Mouse (Mus musculus): ENCODE data around the gene Olfr224. TPM values are rescaled to one million over a fixed set of nuclear protein-coding genes. Genes with fewer than 3 reads are reported as not detected.
A peak's percentile ranks its signal among the peaks of the same experiment; 100 is the strongest.

The Olfr224 gene
- not detected in 2 replicates for polyA plus RNA-seq (2015; fragmentation: Nextera tagmentation; extraction: Ambion mirVana)

DNA sequence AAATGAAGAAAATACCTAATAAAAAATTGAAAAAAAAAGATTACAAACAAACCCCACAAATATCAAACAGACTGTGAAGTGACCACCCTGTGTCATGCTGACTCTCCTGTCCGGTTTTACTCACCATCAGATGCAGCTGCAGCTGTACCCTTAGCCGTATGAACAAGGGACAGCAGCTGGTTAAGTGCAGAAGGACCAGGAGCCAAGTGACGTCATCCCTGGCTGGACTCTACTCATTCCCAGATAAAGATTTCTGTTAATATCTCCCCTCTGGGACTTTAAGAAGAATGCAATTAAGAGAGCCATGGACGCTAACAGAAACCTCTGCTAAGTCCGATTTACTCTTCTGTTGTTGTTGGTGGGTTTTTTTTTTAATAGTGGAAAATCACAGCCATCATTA lies at the start of gene Olfr224:
Gene Olfr224, minus strand, starts transcription at position 149 of the 400 bp plus-strand sequence.
- H3K9ac ChIP-seq (ENCODE audit: low read length), result no peak within 1 kb of the TSS
- H3K36me3 ChIP-seq (ENCODE audit: control insufficient read depth, insufficient read depth, low read length), result no peaks in the 10 kb centered on the region
- no peaks in the 10 kb centered on the region for H3K4me1 ChIP-seq (ENCODE audit: control insufficient read depth, insufficient read depth, low read length)
- no peak within 1 kb of the TSS for H3K4me3 ChIP-seq (replicated peaks; ENCODE audit: low read length)
- no peaks in the 10 kb centered on the region for H3K9me3 ChIP-seq (replicated peaks; ENCODE audit: control insufficient read depth, low read length)
- no peak for ATAC-seq (ENCODE audit: insufficient read depth, low FRiP score)
- H3K4me2 ChIP-seq (ENCODE audit: low read depth, low read length), result no peak within 1 kb of the TSS
- H3K27ac ChIP-seq (ENCODE audit: low read length), result no peak within 1 kb of the TSS
- whole genome bisulfite sequencing, result 63% methylated on average over 5 of the region's 5 CpGs
- H3K27me3 ChIP-seq (ENCODE audit: control insufficient read depth, insufficient read depth, low read length), result no peaks in the 10 kb centered on the region

DNA sequence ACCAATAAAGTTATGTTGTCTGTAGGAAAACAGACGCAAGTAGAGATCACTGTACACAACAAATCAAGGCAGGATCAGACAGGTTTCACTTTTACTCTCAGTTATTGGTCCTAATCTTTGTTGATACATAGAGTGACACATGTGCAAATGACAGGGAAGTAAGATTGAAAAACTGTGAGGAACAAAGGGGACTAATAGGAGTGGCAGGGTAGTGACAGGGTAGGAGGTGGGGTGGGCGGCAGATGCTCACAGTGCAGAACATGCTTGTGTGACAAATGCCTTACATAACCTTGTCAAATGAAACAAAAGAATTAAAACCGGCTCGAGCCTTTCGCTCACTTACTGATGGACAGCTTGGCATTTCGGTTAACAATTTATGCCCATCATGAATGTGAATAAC lies 48.4 kb upstream of the Olfr224 start:
- H3K4me2 ChIP-seq (ENCODE audit: low read depth, low read length), result 0 out of 2 replicates have a peak overlapping the region, but pooled peaks have one; percentile 17
- ATAC-seq (ENCODE audit: insufficient read depth, low FRiP score), result peak; percentile 71; the same call in 1 of the 2 replicates
- peaks cover 11% of the 10 kb centered on the region; the same call in 1 of the 2 replicates for H3K4me1 ChIP-seq (ENCODE audit: control insufficient read depth, insufficient read depth, low read length)
- H3K36me3 ChIP-seq (ENCODE audit: control insufficient read depth, insufficient read depth, low read length), result no peaks in the 10 kb centered on the region
- H3K27me3 ChIP-seq (ENCODE audit: control insufficient read depth, insufficient read depth, low read length), result no peaks in the 10 kb centered on the region
- no peak overlapping the region for H3K9ac ChIP-seq (ENCODE audit: low read length)
- no peaks in the 10 kb centered on the region for H3K9me3 ChIP-seq (replicated peaks; ENCODE audit: control insufficient read depth, low read length)
- no peak overlapping the region for H3K4me3 ChIP-seq (replicated peaks; ENCODE audit: low read length)
- H3K27ac ChIP-seq (ENCODE audit: low read length), result peak overlapping the region; percentile 61
- 66% methylated on average over 6 of the region's 6 CpGs for WGBS

DNA sequence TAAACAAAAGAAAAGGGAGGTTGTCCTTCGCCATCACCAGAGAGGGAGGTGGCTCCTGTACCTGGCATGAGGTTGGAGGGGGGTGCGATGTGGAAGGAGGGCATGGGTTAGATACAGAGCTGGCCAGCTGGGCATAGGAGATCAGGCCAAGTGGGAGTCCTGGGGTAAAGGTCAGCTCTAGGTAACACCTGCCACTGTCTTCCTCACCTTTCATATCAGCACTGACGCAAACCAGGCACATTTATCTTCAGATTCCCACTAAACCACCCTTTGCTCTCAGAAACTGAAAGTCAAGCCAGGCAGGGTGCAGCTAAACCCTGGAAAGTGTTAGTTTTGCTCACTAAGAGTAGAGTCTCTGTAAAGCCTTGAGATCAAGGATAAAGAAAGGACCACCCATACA lies 48.0 kb upstream of the Olfr224 start:
- WGBS, result 38% methylated on average over 3 of the region's 3 CpGs
- Histone ChIP-seq H3K36me3 (ENCODE audit: control insufficient read depth, insufficient read depth, low read length) (no peaks in the 10 kb centered on the region), H3K27me3 (ENCODE audit: control insufficient read depth, insufficient read depth, low read length) (no peaks in the 10 kb centered on the region), H3K27ac (ENCODE audit: low read length) (peak overlapping the region; percentile 61), H3K4me1 (ENCODE audit: control insufficient read depth, insufficient read depth, low read length) (peaks cover 11% of the 10 kb centered on the region; the same call in 1 of the 2 replicates), H3K9ac (ENCODE audit: low read length) (no peak overlapping the region), H3K4me3 (replicated peaks; ENCODE audit: low read length) (no peak overlapping the region), H3K9me3 (replicated peaks; ENCODE audit: control insufficient read depth, low read length) (no peaks in the 10 kb centered on the region), H3K4me2 (ENCODE audit: low read depth, low read length) (0 out of 2 replicates have a peak overlapping the region, but pooled peaks have one; percentile 17)
- peak; percentile 58; the same call in 1 of the 2 replicates for ATAC-seq (ENCODE audit: insufficient read depth, low FRiP score)

DNA sequence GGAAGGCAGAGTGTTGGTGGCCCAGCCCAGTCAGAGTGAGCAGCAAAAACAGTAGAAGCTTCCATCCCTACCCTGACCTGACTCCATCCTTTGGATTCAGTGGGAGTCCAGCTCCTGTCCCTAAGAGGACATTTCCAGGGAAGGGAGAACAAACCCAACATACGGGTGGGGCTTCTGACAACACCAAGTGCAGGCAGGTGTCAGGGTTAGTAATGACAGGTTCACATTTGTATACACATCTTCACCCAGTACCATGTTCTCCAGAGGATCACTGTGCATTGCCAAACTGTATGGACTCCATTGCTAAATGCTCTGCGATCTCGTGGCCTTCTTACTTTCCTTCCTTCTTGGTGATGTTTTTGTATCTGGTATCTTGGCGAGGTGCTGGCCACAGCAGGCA lies 45.6 kb upstream of the Olfr224 start, which contains the start of gene 2210407C18Rik:
Gene 2210407C18Rik, minus strand, starts transcription at position 101 of the 400 bp plus-strand sequence.
- H3K9ac ChIP-seq (ENCODE audit: low read length), result no peak within 1 kb of the TSS
- H3K4me2 ChIP-seq (ENCODE audit: low read depth, low read length), result no peak within 1 kb of the TSS
- H3K27ac ChIP-seq (ENCODE audit: low read length), result no peak within 1 kb of the TSS
- no peak for ATAC-seq (ENCODE audit: insufficient read depth, low FRiP score)
- 91% methylated on average over 4 of the region's 4 CpGs for WGBS
- no peak within 1 kb of the TSS for H3K4me3 ChIP-seq (replicated peaks; ENCODE audit: low read length)
- H3K9me3 ChIP-seq (replicated peaks; ENCODE audit: control insufficient read depth, low read length), result no peaks in the 10 kb centered on the region
- no peaks in the 10 kb centered on the region for H3K36me3 ChIP-seq (ENCODE audit: control insufficient read depth, insufficient read depth, low read length)
- no peaks in the 10 kb centered on the region for H3K27me3 ChIP-seq (ENCODE audit: control insufficient read depth, insufficient read depth, low read length)
- H3K4me1 ChIP-seq (ENCODE audit: control insufficient read depth, insufficient read depth, low read length), result peaks cover 11% of the 10 kb centered on the region; the same call in 1 of the 2 replicates

DNA sequence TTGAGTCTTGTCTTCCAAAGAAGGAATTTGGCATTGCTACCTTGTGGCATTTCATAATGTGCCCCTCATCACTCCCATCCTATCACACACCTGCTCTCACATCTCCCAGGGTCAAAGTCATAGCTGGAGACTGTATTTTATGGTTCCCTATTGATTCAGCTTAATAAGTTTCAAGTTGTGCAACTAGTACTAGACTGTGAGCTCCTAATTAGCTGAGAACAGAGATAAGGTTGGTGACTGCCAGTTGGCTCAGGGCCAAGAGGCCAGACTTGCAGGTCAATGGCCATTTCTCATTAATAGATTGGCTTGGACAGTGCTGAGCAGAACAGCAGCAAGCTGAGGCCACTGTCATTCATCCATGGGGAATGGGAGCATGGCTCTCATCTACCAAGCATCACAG lies 44.2 kb upstream of the Olfr224 start:
- Histone ChIP-seq H3K36me3 (ENCODE audit: control insufficient read depth, insufficient read depth, low read length) (no peaks in the 10 kb centered on the region), H3K27me3 (ENCODE audit: control insufficient read depth, insufficient read depth, low read length) (no peaks in the 10 kb centered on the region), H3K27ac (ENCODE audit: low read length) (no peak overlapping the region), H3K9me3 (replicated peaks; ENCODE audit: control insufficient read depth, low read length) (no peaks in the 10 kb centered on the region), H3K4me2 (ENCODE audit: low read depth, low read length) (no peak overlapping the region), H3K4me1 (ENCODE audit: control insufficient read depth, insufficient read depth, low read length) (peaks cover 11% of the 10 kb centered on the region; the same call in 1 of the 2 replicates), H3K4me3 (replicated peaks; ENCODE audit: low read length) (no peak overlapping the region), H3K9ac (ENCODE audit: low read length) (no peak overlapping the region)
- peak; percentile 46; the same call in 1 of the 2 replicates for ATAC-seq (ENCODE audit: insufficient read depth, low FRiP score)

DNA sequence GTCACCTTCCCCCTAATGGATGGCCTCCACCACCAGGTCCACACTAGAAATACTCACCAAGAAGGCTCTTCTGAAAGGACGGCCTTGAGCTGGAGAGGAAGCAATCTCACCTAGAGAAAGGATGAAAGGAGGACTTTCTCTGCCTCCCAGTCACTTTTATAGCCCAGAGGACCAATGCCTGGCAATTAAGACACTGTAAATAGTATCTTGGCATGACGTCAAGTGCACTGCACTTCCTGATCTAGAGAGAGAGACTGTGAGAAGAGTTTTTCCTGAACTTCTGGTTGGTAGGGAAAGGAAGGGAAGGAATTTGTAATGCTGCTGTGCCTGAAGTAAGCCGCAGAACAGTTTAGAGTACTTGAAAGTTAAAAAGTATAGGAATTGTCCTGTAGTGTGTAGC lies 43.0 kb upstream of the Olfr224 start:
- no peak overlapping the region for H3K4me3 ChIP-seq (replicated peaks; ENCODE audit: low read length)
- WGBS, result 68% methylated on average over 3 of the region's 3 CpGs
- no peak for ATAC-seq (ENCODE audit: insufficient read depth, low FRiP score)
- no peaks in the 10 kb centered on the region for H3K27me3 ChIP-seq (ENCODE audit: control insufficient read depth, insufficient read depth, low read length)
- no peak overlapping the region for H3K27ac ChIP-seq (ENCODE audit: low read length)
- H3K4me2 ChIP-seq (ENCODE audit: low read depth, low read length), result no peak overlapping the region
- no peaks in the 10 kb centered on the region for H3K36me3 ChIP-seq (ENCODE audit: control insufficient read depth, insufficient read depth, low read length)
- no peak overlapping the region for H3K9ac ChIP-seq (ENCODE audit: low read length)
- H3K9me3 ChIP-seq (replicated peaks; ENCODE audit: control insufficient read depth, low read length), result no peaks in the 10 kb centered on the region
- peaks cover 9% of the 10 kb centered on the region; the same call in 1 of the 2 replicates for H3K4me1 ChIP-seq (ENCODE audit: control insufficient read depth, insufficient read depth, low read length)

DNA sequence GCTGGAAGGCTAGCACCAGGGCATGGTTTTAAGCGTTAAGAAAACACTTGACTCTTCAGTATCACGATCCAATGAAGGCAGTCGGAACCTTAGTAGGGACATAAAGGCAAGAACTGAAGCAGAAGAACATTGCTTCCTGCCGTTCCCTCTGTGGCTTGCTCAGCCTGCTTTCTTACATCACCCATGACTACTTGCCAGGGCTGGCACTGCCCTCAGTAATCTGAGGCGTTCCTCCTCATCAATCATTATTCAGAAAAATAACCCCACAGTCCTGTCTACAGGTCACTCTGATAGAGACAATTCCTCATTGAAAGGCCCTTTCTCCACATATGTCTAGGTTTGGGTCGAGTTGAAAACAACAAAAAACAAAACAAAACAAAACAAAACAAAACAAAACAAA lies 36.7 kb upstream of the Olfr224 start:
- ATAC-seq (ENCODE audit: insufficient read depth, low FRiP score), result no peak
- Histone ChIP-seq H3K9me3 (replicated peaks; ENCODE audit: control insufficient read depth, low read length) (no peaks in the 10 kb centered on the region), H3K4me1 (ENCODE audit: control insufficient read depth, insufficient read depth, low read length) (no peaks in the 10 kb centered on the region), H3K27me3 (ENCODE audit: control insufficient read depth, insufficient read depth, low read length) (no peaks in the 10 kb centered on the region), H3K27ac (ENCODE audit: low read length) (no peak overlapping the region), H3K4me2 (ENCODE audit: low read depth, low read length) (no peak overlapping the region), H3K4me3 (replicated peaks; ENCODE audit: low read length) (no peak overlapping the region), H3K9ac (ENCODE audit: low read length) (no peak overlapping the region), H3K36me3 (ENCODE audit: control insufficient read depth, insufficient read depth, low read length) (no peaks in the 10 kb centered on the region)
- WGBS, result 76% methylated on average over 6 of the region's 6 CpGs

DNA sequence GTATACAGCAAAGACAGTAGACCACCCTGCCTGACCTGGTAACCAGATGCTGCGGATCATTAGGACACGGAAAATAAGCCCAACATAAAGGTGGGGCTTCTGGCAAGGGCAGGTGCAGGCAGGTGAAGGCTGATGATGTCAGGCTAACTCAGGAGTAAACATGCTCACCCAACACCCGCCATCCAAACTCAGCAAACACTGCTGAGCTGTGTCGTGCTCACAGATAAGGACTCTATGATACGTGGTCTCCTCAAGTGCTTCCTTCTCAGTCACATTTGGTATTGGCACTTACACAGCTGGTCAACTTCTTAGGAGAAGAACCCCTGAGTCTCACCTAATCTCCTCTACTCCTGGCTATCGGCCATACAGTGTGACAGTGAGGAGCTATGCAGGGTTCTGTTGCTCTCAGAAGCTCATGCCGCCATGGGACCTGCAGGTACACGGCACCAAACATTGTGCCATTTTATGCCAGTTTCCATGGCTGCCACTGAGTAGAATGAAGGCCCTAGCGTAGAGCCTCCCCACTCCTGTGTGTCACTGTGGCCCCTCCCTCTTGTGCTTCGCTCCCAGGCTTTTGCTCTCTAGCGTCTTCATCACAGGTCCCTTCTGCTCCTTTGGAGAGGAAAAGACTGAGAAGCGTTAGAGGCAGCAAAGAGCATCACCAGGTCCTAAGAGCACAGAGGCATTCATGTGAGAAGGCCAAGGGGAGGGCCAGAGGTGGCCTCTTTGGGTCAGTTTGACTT lies 36.0 kb upstream of the Olfr224 start:
- H3K9me3 ChIP-seq (replicated peaks; ENCODE audit: control insufficient read depth, low read length), result no peaks in the 10 kb centered on the region
- no peak overlapping the region for H3K4me3 ChIP-seq (replicated peaks; ENCODE audit: low read length)
- H3K36me3 ChIP-seq (ENCODE audit: control insufficient read depth, insufficient read depth, low read length), result no peaks in the 10 kb centered on the region
- ATAC-seq (ENCODE audit: insufficient read depth, low FRiP score), result peak; percentile 72; the same call in 1 of the 2 replicates
- H3K27ac ChIP-seq (ENCODE audit: low read length), result no peak overlapping the region
- WGBS, result 75% methylated on average over 12 of the region's 12 CpGs
- no peaks in the 10 kb centered on the region for H3K27me3 ChIP-seq (ENCODE audit: control insufficient read depth, insufficient read depth, low read length)
- H3K9ac ChIP-seq (ENCODE audit: low read length), result no peak overlapping the region
- H3K4me1 ChIP-seq (ENCODE audit: control insufficient read depth, insufficient read depth, low read length), result no peaks in the 10 kb centered on the region
- H3K4me2 ChIP-seq (ENCODE audit: low read depth, low read length), result no peak overlapping the region

DNA sequence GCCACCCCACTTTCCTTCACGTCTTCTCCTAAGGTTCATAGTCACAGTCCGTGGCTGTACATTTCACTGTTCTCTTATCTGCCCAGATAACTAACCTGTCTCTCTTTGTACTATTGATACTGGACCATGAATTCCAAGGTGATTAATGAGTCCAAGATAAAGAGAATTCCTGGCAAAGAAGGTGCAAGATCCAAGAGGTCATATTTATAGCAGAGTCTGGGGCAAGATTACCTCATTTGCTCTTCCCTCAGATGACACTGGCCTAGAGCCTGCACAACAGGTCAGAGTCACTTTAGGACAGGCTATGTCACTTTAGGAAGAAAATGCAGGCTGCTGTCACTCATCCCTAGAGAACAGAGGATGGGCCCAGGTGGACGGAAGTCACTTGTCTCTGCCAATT lies 34.9 kb upstream of the Olfr224 start:
- WGBS, result 51% methylated on average over 3 of the region's 3 CpGs
- H3K27ac ChIP-seq (ENCODE audit: low read length), result peak overlapping the region; percentile 51; the same call in 1 of the 2 replicates
- H3K4me2 ChIP-seq (ENCODE audit: low read depth, low read length), result no peak overlapping the region
- ATAC-seq (ENCODE audit: insufficient read depth, low FRiP score), result no peak; the same call in 1 of the 2 replicates
- H3K4me3 ChIP-seq (replicated peaks; ENCODE audit: low read length), result no peak overlapping the region
- no peak overlapping the region for H3K9ac ChIP-seq (ENCODE audit: low read length)
- H3K9me3 ChIP-seq (replicated peaks; ENCODE audit: control insufficient read depth, low read length), result no peaks in the 10 kb centered on the region
- no peaks in the 10 kb centered on the region for H3K36me3 ChIP-seq (ENCODE audit: control insufficient read depth, insufficient read depth, low read length)
- no peaks in the 10 kb centered on the region for H3K27me3 ChIP-seq (ENCODE audit: control insufficient read depth, insufficient read depth, low read length)
- no peaks in the 10 kb centered on the region for H3K4me1 ChIP-seq (ENCODE audit: control insufficient read depth, insufficient read depth, low read length)
